Mouse (Mus musculus): Measurements from ENCODE around the gene Tgfbi. TPM values are rescaled to one million over a fixed set of nuclear protein-coding genes. Genes with fewer than 3 reads are reported as not detected.

Tgfbi gene
- total RNA-seq, 2 experiments from 2014 or later: 12.9 to 20.5 TPM

GRCm38 (mm10) chr13:56597296-56597695 lies 12.0 kb upstream of the Tgfbi start:
- no peak for ATAC-seq (replicated peaks; ENCODE audit: low FRiP score, poor library complexity, severe bottlenecking)

GRCm38 (mm10) chr13:56597831-56598612 lies 11.3 kb upstream of the Tgfbi start:
- no peak for ATAC-seq (replicated peaks; ENCODE audit: low FRiP score, poor library complexity, severe bottlenecking)

- no peak for ATAC-seq (replicated peaks; ENCODE audit: low FRiP score, poor library complexity, severe bottlenecking)
Measured at GRCm38 (mm10) chr13:56599511-56599910, 9.8 kb upstream of the Tgfbi start.

DNA sequence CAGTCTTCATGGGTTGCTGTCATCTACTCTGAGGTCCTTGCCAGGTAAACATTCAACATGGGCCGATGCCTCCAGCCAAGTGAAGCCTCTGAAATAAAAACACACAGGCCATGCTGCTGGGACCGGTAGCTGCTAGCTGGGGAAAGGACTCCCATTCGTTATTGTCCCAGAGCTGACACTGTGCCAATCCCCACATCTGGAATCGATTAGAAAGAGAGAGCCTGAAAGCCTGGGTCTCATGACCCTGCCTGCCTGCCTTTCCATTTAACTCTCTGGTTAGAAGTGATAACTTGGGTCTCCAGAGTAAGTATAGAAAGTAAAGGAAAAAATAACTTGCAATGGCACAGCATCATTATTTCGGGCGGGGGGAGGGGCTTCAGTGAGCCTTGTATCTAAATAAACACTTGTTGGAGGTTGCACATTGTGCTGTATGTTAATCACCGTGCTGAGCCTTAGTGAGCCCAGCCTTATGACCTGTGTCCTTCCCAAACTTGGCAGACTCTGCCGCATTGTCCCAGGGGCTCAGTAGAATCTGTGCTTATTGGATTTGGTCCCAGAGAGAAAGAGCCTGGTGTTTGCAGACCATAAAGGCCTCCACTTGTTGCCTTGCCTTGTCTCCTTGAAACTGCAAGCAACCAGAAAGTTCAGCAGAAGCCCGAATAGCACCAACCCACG lies 9.0 kb upstream of the Tgfbi start:
- ATAC-seq (replicated peaks; ENCODE audit: low FRiP score, poor library complexity, severe bottlenecking): no peak

- ATAC-seq (replicated peaks; ENCODE audit: low FRiP score, poor library complexity, severe bottlenecking): no peak
Measured at GRCm38 (mm10) chr13:56601199-56601598, 8.1 kb upstream of the Tgfbi start.

- ATAC-seq (replicated peaks; ENCODE audit: low FRiP score, poor library complexity, severe bottlenecking): no peak
Measured at GRCm38 (mm10) chr13:56605503-56605902, 3.8 kb upstream of the Tgfbi start.

DNA sequence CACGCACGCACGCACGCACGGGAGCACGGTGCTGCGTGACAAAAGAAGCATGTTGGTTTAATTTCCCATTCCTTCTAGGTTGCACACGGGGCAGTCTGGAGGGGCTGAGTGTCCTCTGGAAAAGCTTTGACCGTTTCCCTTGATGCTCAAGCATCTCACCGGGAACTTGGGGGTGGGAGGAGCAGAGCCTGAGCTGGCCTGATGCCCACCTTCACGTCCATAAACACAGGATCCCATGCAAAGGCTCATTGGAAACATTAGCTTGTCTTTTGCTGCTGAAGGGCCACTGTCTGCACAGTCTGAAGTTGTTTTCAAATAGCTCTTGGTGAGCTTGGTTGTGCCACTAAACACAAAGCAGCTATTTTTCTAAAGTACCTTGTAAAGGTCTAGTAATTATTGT lies 2.6 kb upstream of the Tgfbi start:
- ATAC-seq (replicated peaks; ENCODE audit: low FRiP score, poor library complexity, severe bottlenecking): no peak

GRCm38 (mm10) chr13:56607225-56607624 lies 2.1 kb upstream of the Tgfbi start:
- ATAC-seq (replicated peaks; ENCODE audit: low FRiP score, poor library complexity, severe bottlenecking): no peak

GRCm38 (mm10) chr13:56607846-56608245 lies 1.5 kb upstream of the Tgfbi start:
- no peak for ATAC-seq (replicated peaks; ENCODE audit: low FRiP score, poor library complexity, severe bottlenecking)

DNA sequence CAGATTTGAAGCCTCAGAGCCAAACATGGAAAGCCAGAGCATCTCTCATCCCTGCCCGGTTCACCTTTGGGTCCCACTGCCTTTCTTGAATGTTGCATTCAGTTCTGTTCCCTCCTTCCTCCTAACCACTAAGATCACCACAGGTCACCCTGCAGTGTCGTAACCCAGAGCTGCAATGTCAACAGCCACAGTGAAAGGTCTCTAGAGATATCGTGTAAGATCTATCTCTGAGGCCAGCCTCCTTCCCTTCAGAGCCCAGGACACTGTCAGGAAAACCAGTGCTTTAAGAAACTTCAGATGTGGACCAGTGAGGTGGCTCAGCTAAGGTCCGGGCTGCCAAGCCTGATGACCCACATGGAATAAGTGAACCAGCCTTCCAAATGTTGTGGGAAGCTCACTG lies 1.8 kb downstream of the Tgfbi start:
- no peak for ATAC-seq (replicated peaks; ENCODE audit: low FRiP score, poor library complexity, severe bottlenecking)

DNA sequence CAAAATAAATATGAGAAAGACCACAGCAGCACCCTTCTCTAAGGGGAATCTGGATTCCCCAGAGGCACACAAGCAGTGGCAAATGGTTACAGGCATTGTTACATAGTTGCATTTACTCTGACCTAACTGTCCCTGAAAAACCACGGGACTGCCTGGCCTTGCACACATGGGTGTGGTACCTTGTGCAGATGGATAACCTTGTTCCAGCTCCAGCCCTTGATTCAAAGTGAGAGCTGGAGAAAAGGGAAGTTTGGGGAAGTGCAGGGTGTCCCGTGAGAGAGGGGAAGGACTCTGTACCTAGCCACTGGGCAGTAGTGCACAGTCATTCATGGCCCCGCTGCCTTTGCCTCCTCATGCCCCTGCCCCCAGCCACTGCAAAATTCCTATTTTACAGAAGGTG lies 2.4 kb downstream of the Tgfbi start:
- ATAC-seq (replicated peaks; ENCODE audit: low FRiP score, poor library complexity, severe bottlenecking): no peak

GRCm38 (mm10) chr13:56612331-56612730 lies 3.0 kb downstream of the Tgfbi start:
- no peak for ATAC-seq (replicated peaks; ENCODE audit: low FRiP score, poor library complexity, severe bottlenecking)

DNA sequence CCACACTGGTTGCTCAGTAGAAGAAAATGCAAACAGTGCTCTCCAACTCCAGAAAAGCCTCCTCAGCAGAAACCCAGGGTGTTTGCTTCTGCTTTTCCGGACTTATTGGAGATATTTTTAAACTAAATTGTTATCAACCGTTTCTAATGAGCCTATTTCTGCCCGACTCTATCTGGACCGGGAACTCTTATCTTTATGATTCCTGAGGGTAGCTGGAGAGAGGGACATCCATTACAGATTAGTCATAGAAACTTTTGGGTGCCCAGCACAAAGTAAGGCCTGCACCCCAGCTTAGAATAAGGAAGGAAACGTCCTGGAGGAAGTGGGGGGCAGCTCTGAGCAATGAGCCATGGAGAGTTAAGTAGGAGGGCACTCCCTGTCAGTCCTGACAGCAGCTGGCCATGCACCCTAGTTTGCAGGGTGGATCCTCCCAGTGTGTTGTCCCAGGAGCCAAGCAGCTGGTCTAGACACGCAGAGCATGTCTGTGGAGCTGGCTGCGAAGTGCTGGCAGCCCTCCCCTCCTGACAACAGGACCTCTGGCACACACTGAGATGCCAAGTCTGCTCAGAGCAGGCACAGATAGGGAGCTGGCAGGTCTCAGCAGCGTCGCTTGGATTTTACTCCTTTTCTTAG lies 4.2 kb downstream of the Tgfbi start:
- no peak for ATAC-seq (replicated peaks; ENCODE audit: low FRiP score, poor library complexity, severe bottlenecking)

DNA sequence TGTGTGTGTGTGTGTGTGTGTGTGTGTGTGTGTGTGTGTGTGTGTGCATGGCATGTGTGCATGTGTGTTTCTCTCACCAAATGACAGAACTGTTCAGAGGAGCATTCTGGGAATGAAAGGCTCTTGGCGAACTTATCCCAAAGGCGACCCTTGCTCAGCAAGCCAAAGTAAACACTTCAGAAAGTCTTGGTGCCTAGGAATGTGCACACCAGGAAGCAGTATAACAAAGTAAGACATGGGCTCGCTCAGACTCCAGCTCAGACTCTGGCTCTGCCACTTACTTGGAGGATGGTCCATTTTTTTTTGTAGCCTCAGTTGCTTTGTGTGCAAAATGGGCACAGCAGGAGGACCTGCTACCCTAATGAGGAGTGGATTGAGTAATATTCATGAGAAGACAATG lies 5.4 kb downstream of the Tgfbi start:
- ATAC-seq (replicated peaks; ENCODE audit: low FRiP score, poor library complexity, severe bottlenecking): no peak

- ATAC-seq (replicated peaks; ENCODE audit: low FRiP score, poor library complexity, severe bottlenecking): no peak
Measured at GRCm38 (mm10) chr13:56615223-56615622, 5.9 kb downstream of the Tgfbi start.

GRCm38 (mm10) chr13:56615864-56616263 lies 6.5 kb downstream of the Tgfbi start:
- ATAC-seq (replicated peaks; ENCODE audit: low FRiP score, poor library complexity, severe bottlenecking): no peak

GRCm38 (mm10) chr13:56616386-56616785 lies 7.1 kb downstream of the Tgfbi start:
- ATAC-seq (replicated peaks; ENCODE audit: low FRiP score, poor library complexity, severe bottlenecking): no peak

- no peak for ATAC-seq (replicated peaks; ENCODE audit: low FRiP score, poor library complexity, severe bottlenecking)
Measured at GRCm38 (mm10) chr13:56617197-56617596, 7.9 kb downstream of the Tgfbi start.

GRCm38 (mm10) chr13:56622201-56622757 lies 13.0 kb downstream of the Tgfbi start:
- no peak for ATAC-seq (replicated peaks; ENCODE audit: low FRiP score, poor library complexity, severe bottlenecking)

DNA sequence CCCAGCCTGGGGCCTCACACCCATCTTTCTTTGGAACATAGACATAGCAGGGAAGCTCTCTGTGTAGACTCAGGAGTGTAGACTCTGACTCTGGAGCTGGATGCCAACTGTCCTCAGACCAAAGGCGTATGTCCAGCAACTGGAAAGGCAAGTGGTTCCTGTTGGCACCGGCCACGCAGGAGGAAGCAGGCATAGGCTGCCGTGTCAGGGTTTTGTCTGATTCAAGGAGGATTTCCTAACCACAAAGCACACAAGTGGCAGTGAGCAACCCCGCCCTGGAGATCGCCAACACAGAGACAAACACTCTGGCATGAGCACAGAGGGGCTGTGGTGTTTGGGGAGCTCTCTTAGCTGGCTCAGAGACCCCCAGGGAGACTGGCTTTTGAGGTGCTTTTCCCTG lies 17.2 kb downstream of the Tgfbi start:
- no peak for ATAC-seq (replicated peaks; ENCODE audit: low FRiP score, poor library complexity, severe bottlenecking)

DNA sequence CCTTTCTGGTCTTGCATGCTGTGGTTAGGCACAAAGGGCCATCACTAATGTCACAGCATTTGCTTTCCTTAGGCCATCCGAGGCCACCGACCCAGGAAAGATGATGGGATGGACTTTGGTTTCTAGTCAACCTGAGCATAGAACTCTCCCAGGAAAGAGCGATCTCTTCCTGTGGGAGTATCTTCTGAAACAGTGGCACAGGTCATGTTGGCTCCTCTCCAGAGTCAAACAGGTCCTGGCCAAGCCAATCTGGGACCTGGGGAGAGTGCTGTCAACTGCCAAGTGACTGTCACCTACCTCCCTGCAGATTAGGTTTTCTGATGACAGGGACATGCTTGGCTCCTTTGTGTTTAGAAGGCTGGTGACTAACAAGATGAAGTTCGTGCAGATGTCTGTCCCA lies 20.8 kb downstream of the Tgfbi start:
- no peak for ATAC-seq (replicated peaks; ENCODE audit: low FRiP score, poor library complexity, severe bottlenecking)

Measured in erythroid progenitor cell, adult 5-6 weeks (primary cell).